Comparison of ENCODE assay signal across 16 mouse cellular contexts in genomic region chr6:138391085-138391484, GRCm38 (mm10).
"Had no signal": no experiment of that assay in that cellular context is flagged by ENCODE, and none has a peak within 500 bp of the region (broad histone marks: within the 10 kb centered on the region; RNA-seq: fewer than 3 reads in every experiment).

No protein-coding gene starts in this region.

- H3K27me3 ChIP-seq: limb, embryonic 15.5 days; liver, embryonic 12.5 days; midbrain, embryonic 15.5 days; neural tube, embryonic 13.5 days had no signal

- H3K9ac ChIP-seq: limb, embryonic 15.5 days; liver, embryonic 12.5 days; lung, embryonic 14.5 days; midbrain, embryonic 15.5 days; neural tube, embryonic 13.5 days had no signal

- DNase-seq: kidney, postnatal 10 days; layer of hippocampus, adult 9-11 months; layer of hippocampus, postnatal 36 days; lung, embryonic 14.5 days; lung, postnatal 10 days; lung, postnatal 4 days; retina, postnatal 1 day; right cerebral cortex, postnatal 4 days; spleen, adult 18-20 months; thymus, adult 18-20 months; thymus, postnatal 14 days had no signal

- H3K4me2 ChIP-seq: limb, embryonic 15.5 days; liver, embryonic 12.5 days; lung, embryonic 14.5 days; midbrain, embryonic 15.5 days; neural tube, embryonic 13.5 days had no signal

- H3K9me3 ChIP-seq: limb, embryonic 15.5 days; midbrain, embryonic 10.5 days; midbrain, embryonic 15.5 days; neural tube, embryonic 13.5 days had no signal

- H3K36me3 ChIP-seq: limb, embryonic 15.5 days; liver, embryonic 12.5 days; midbrain, embryonic 10.5 days; midbrain, embryonic 15.5 days; neural tube, embryonic 13.5 days had no signal

- H3K4me1 ChIP-seq: limb, embryonic 15.5 days; liver, embryonic 12.5 days had no signal

- H3K27ac ChIP-seq: limb, embryonic 15.5 days; liver, embryonic 12.5 days; midbrain, embryonic 10.5 days; midbrain, embryonic 15.5 days; neural tube, embryonic 13.5 days had no signal

- ATAC-seq: liver, embryonic 12.5 days had no signal

- H3K4me3 ChIP-seq: limb, embryonic 15.5 days; liver, embryonic 12.5 days; midbrain, embryonic 10.5 days; midbrain, embryonic 15.5 days; neural tube, embryonic 13.5 days had no signal
